Mouse (Mus musculus): ENCODE data around the gene Cdk2ap2. TPM values are rescaled to one million over a fixed set of nuclear protein-coding genes. Genes with fewer than 3 reads are reported as not detected.
"Not testable (repeated sequence)": the region's sequence is repeated elsewhere in the genome, so short reads cannot be mapped to it uniquely, and the experiment has no call there.

Cdk2ap2 gene
- polyA plus RNA-seq, 1 experiment from 2014 or later = 73.6 TPM

- 83% methylated on average over 7 of the region's 7 CpGs for WGBS
Observed at GRCm38 (mm10) chr19:4122411-4123370, 25.7 kb downstream of the Cdk2ap2 start.

GRCm38 (mm10) chr19:4124432-4124831 lies 27.4 kb downstream of the Cdk2ap2 start:
- Histone ChIP-seq H3K4me2 (replicated peaks) (no peak overlapping the region), H3K36me3 (peaks cover 17% of the 10 kb centered on the region), H3K27me3 (replicated peaks) (no peaks in the 10 kb centered on the region), H3K27ac (no peak overlapping the region), H3K4me1 (peaks cover 17% of the 10 kb centered on the region), H3K9ac (no peak overlapping the region), H3K4me3 (no peak overlapping the region), H3K9me3 (no peaks in the 10 kb centered on the region)
- 83% methylated on average over 4 of the region's 4 CpGs for WGBS
- ATAC-seq (ENCODE audit: low FRiP score, low read depth) = no peak

More at GRCm38 (mm10) chr19:4122411-4123370, 25.7 kb downstream of the Cdk2ap2 start:
- Histone ChIP-seq H3K27me3 (replicated peaks) (no peaks in the 10 kb centered on the region), H3K4me2 (replicated peaks) (no peak overlapping the region), H3K27ac (no peak overlapping the region), H3K4me3 (no peak overlapping the region), H3K4me1 (peaks cover 14% of the 10 kb centered on the region), H3K9ac (no peak overlapping the region), H3K36me3 (peaks cover 6% of the 10 kb centered on the region; the same call in 1 of the 2 replicates), H3K9me3 (no peaks in the 10 kb centered on the region)
- no peak for ATAC-seq (ENCODE audit: low FRiP score, low read depth)

GRCm38 (mm10) chr19:4125268-4125667 lies 28.3 kb downstream of the Cdk2ap2 start:
- Histone ChIP-seq H3K4me1 (peaks cover 18% of the 10 kb centered on the region), H3K9ac (peak overlapping the region; percentile 82), H3K36me3 (peaks cover 25% of the 10 kb centered on the region), H3K4me3 (peak overlapping the region; percentile 78), H3K4me2 (replicated peaks) (peak overlapping the region; percentile 69)
- not testable (repeated sequence) for H3K27me3 ChIP-seq (replicated peaks); H3K27ac ChIP-seq; H3K9me3 ChIP-seq
- peak; percentile 29 for ATAC-seq (ENCODE audit: low FRiP score, low read depth)
- WGBS = 32% methylated on average over 4 of the region's 4 CpGs

- peak; percentile 93 for ATAC-seq (ENCODE audit: low FRiP score, low read depth)
- peak within 1 kb of the TSS; percentile 82 for H3K9ac ChIP-seq
Observed at GRCm38 (mm10) chr19:4125741-4126696, 29.0 kb downstream of the Cdk2ap2 start, which contains the start of gene Aip. Gene Aip (minus strand): TSS chr19:4125858.

GRCm38 (mm10) chr19:4126759-4127495 lies 29.9 kb downstream of the Cdk2ap2 start:
- Histone ChIP-seq H3K9ac (peak overlapping the region; percentile 82), H3K27me3 (replicated peaks) (no peaks in the 10 kb centered on the region), H3K36me3 (peaks cover 38% of the 10 kb centered on the region), H3K4me3 (peak overlapping the region; percentile 78), H3K9me3 (no peaks in the 10 kb centered on the region), H3K27ac (no peak overlapping the region), H3K4me2 (replicated peaks) (peak overlapping the region; percentile 69), H3K4me1 (peaks cover 14% of the 10 kb centered on the region)
- no peak for ATAC-seq (ENCODE audit: low FRiP score, low read depth)
- WGBS = 62% methylated on average over 7 of the region's 7 CpGs

More at GRCm38 (mm10) chr19:4125741-4126696, 29.0 kb downstream of the Cdk2ap2 start, which contains the start of gene Aip:
- WGBS = under 1% methylated on average over 64 of the region's 64 CpGs
- Histone ChIP-seq H3K27me3 (replicated peaks) (no peaks in the 10 kb centered on the region), H3K4me1 (peaks cover 14% of the 10 kb centered on the region), H3K4me2 (replicated peaks) (peak within 1 kb of the TSS; percentile 69), H3K4me3 (peak within 1 kb of the TSS; percentile 78), H3K27ac (no peak within 1 kb of the TSS), H3K36me3 (peaks cover 29% of the 10 kb centered on the region), H3K9me3 (no peaks in the 10 kb centered on the region)

GRCm38 (mm10) chr19:4129462-4129861 lies 32.5 kb downstream of the Cdk2ap2 start:
- Histone ChIP-seq H3K4me2 (replicated peaks) (no peak overlapping the region), H3K9me3 (no peaks in the 10 kb centered on the region), H3K36me3 (peaks cover 52% of the 10 kb centered on the region), H3K4me1 (peaks cover 14% of the 10 kb centered on the region), H3K4me3 (no peak overlapping the region), H3K27ac (no peak overlapping the region), H3K9ac (no peak overlapping the region), H3K27me3 (replicated peaks) (no peaks in the 10 kb centered on the region)
- WGBS = 94% methylated on average over 7 of the region's 7 CpGs
- no peak for ATAC-seq (ENCODE audit: low FRiP score, low read depth)

GRCm38 (mm10) chr19:4130106-4130505 lies 33.1 kb downstream of the Cdk2ap2 start:
- no peak overlapping the region for H3K27ac ChIP-seq
- H3K9ac ChIP-seq = no peak overlapping the region; the same call in 1 of the 2 replicates
- H3K27me3 ChIP-seq (replicated peaks) = no peaks in the 10 kb centered on the region
- no peak overlapping the region for H3K4me2 ChIP-seq (replicated peaks)
- 91% methylated on average over 4 of the region's 4 CpGs for WGBS
- H3K4me3 ChIP-seq = no peak overlapping the region
- no peaks in the 10 kb centered on the region for H3K9me3 ChIP-seq
- no peak for ATAC-seq (ENCODE audit: low FRiP score, low read depth)
- H3K36me3 ChIP-seq = peaks cover 52% of the 10 kb centered on the region
- H3K4me1 ChIP-seq = peaks cover 14% of the 10 kb centered on the region

GRCm38 (mm10) chr19:4131075-4131474 lies 34.1 kb downstream of the Cdk2ap2 start:
- Histone ChIP-seq H3K9ac (no peak overlapping the region), H3K27me3 (replicated peaks) (no peaks in the 10 kb centered on the region), H3K9me3 (no peaks in the 10 kb centered on the region), H3K4me1 (peaks cover 14% of the 10 kb centered on the region), H3K4me3 (no peak overlapping the region), H3K4me2 (replicated peaks) (no peak overlapping the region), H3K27ac (no peak overlapping the region), H3K36me3 (peaks cover 52% of the 10 kb centered on the region)
- WGBS = 87% methylated on average over 5 of the region's 5 CpGs
- ATAC-seq (ENCODE audit: low FRiP score, low read depth) = no peak

GRCm38 (mm10) chr19:4131768-4132167 lies 34.8 kb downstream of the Cdk2ap2 start:
- no peak overlapping the region for H3K4me2 ChIP-seq (replicated peaks)
- WGBS = 82% methylated on average over 2 of the region's 2 CpGs
- no peak overlapping the region for H3K9ac ChIP-seq
- ATAC-seq (ENCODE audit: low FRiP score, low read depth) = no peak
- no peak overlapping the region for H3K4me3 ChIP-seq
- H3K9me3 ChIP-seq = no peaks in the 10 kb centered on the region
- H3K4me1 ChIP-seq = peaks cover 8% of the 10 kb centered on the region
- H3K36me3 ChIP-seq = peaks cover 52% of the 10 kb centered on the region
- H3K27ac ChIP-seq = no peak overlapping the region
- no peaks in the 10 kb centered on the region for H3K27me3 ChIP-seq (replicated peaks)

GRCm38 (mm10) chr19:4134354-4134753 lies 37.4 kb downstream of the Cdk2ap2 start:
- H3K27me3 ChIP-seq (replicated peaks) = no peaks in the 10 kb centered on the region
- H3K4me2 ChIP-seq (replicated peaks) = no peak overlapping the region
- H3K27ac ChIP-seq = no peak overlapping the region
- H3K9me3 ChIP-seq = no peaks in the 10 kb centered on the region
- no peak overlapping the region for H3K4me3 ChIP-seq
- no peak overlapping the region for H3K9ac ChIP-seq
- no peak for ATAC-seq (ENCODE audit: low FRiP score, low read depth)
- H3K36me3 ChIP-seq = peaks cover 36% of the 10 kb centered on the region
- WGBS = 90% methylated on average over 4 of the region's 4 CpGs
- peaks cover 3% of the 10 kb centered on the region; the same call in 1 of the 2 replicates for H3K4me1 ChIP-seq

GRCm38 (mm10) chr19:4135229-4135962 lies 38.4 kb downstream of the Cdk2ap2 start:
- H3K4me1 ChIP-seq; H3K9me3 ChIP-seq; ATAC-seq (ENCODE audit: low FRiP score, low read depth); H3K4me3 ChIP-seq; H3K4me2 ChIP-seq (replicated peaks); H3K27ac ChIP-seq; H3K27me3 ChIP-seq (replicated peaks); H3K9ac ChIP-seq: not testable (repeated sequence)
- WGBS = 84% methylated on average over 6 of the region's 6 CpGs
- peaks cover 28% of the 10 kb centered on the region for H3K36me3 ChIP-seq
